Mouse (Mus musculus): ENCODE measurements around the gene Vnn3. TPM values are rescaled to one million over a fixed set of nuclear protein-coding genes. Genes with fewer than 3 reads are reported as not detected.

The Vnn3 gene
- not detected in 2 replicates for polyA plus RNA-seq (2016; fragmentation: Nextera tagmentation; extraction: Ambion mirVana)

DNA sequence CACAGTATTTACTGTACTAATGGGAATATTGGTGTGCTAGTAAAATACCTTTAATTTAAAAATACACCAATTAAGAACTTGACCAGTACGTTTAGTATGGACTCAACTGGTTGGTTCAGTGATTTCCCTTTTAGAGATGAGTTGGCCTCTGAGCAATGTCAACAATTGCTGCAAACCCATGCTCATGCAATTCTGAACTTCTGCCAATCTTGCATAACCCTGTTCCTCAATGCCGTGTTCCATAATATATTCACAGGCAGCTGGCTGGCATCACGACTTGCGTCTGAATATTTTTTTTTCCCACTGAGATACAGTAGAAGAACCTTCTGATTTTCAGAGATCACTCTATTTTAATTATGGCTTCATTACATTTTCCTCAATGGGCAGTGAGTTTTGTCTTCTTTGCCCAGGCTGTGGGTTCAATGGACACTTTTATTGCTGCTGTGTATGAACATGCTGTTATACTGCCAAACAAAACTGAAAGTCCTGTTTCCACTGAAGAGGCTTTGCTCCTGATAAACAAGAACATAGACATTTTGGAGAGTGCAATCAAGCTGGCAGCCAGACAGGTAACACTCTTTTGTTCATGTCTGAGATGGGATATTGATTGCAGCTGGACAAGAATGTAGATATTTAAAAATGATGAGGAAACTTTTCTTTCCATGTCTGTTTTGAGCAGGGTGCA is at the start of gene Vnn3:
TSS of gene Vnn3 (plus strand) at position 235 of the 685 bp plus-strand sequence.
- Histone ChIP-seq H3K4me3 (no peak within 1 kb of the TSS), H3K4me1 (no peaks in the 10 kb centered on the region), H3K27me3 (replicated peaks; ENCODE audit: low read depth, poor library complexity, severe bottlenecking) (no peaks in the 10 kb centered on the region), H3K9me3 (no peaks in the 10 kb centered on the region), H3K27ac (replicated peaks) (no peak within 1 kb of the TSS), H3K36me3 (replicated peaks) (no peaks in the 10 kb centered on the region)
- no peak for DNase-seq (ENCODE audit: low spot score)
- WGBS: 88% methylated on average over 4 of the region's 4 CpGs

DNA sequence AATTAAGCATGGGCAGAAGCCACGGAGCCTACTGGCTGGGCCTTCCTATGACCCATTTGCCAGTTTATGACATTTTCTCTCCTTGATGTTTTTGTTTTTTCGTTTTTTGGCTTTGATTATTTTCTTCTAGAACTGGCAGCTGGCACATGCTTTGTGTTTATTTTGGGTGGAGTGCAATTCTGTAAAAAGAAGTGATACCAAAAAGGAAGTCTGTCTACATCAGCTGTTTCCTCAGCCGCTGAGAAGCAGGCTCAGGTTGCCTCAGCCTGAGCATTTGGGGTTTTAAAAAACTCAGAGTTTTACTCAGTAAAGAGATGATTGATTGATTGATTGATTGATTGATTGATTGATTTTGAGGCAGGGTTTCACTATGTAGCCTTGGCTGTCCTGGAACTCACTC is 48.4 kb upstream of the Vnn3 start:
- DNase-seq (ENCODE audit: low spot score): no peak
- Histone ChIP-seq H3K4me3 (no peak overlapping the region), H3K36me3 (replicated peaks) (peaks cover 37% of the 10 kb centered on the region), H3K4me1 (peaks cover 11% of the 10 kb centered on the region), H3K27me3 (replicated peaks; ENCODE audit: low read depth, poor library complexity, severe bottlenecking) (no peaks in the 10 kb centered on the region), H3K27ac (replicated peaks) (no peak overlapping the region), H3K9me3 (no peaks in the 10 kb centered on the region)
- WGBS: 71% methylated on average over 3 of the region's 3 CpGs

DNA sequence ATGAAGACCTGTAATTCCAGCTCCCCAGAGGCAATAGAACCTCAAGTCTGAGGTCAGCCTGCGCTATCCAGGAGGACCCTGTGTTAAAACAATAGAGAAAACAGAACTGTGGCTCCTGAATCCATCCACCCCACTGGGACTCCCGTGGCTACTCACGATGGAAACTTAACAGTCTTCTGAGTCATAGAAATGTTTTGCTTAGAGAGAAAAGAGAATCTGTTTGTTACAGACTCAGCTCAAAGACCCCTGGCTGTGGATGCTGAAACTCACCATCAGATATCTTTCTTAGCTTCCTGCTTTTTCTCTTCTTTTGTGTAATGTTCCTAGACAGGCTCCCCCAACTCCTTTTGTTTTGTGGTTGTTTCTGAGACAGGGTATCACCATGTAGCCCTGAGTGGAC is 46.6 kb upstream of the Vnn3 start:
- 66% methylated on average over 3 of the region's 3 CpGs for WGBS
- H3K36me3 ChIP-seq (replicated peaks): peaks cover 42% of the 10 kb centered on the region

DNA sequence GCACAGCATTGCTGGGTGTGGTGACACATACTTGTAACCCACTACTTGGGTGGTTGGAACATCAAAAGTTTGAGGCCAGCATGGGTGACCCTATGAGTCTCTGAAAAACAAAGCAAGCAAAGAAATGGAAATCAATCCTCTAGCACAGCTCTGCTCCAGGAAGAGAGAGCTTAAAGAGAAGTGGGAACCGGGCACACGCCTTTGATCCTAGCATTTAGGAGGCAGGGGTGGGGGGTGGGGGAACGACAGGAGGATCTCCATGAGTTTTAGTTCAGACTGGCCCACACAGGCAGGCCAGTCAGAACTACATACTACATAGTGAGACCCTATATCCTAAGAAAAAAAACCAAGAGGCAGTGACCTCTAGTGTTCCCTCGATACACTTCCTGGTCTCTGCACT is 45.1 kb upstream of the Vnn3 start:
- Histone ChIP-seq H3K9me3 (no peaks in the 10 kb centered on the region), H3K27me3 (replicated peaks; ENCODE audit: low read depth, poor library complexity, severe bottlenecking) (no peaks in the 10 kb centered on the region), H3K4me3 (no peak overlapping the region), H3K27ac (replicated peaks) (no peak overlapping the region), H3K4me1 (no peaks in the 10 kb centered on the region), H3K36me3 (replicated peaks) (peaks cover 38% of the 10 kb centered on the region)
- DNase-seq (ENCODE audit: low spot score): peak; percentile 22
- WGBS: 30% methylated on average over 4 of the region's 4 CpGs

More for the DNA sequence above, 46.6 kb upstream of the Vnn3 start:
- Histone ChIP-seq H3K9me3 (no peaks in the 10 kb centered on the region), H3K27ac (replicated peaks) (no peak overlapping the region), H3K27me3 (replicated peaks; ENCODE audit: low read depth, poor library complexity, severe bottlenecking) (no peaks in the 10 kb centered on the region), H3K4me3 (no peak overlapping the region), H3K4me1 (peaks cover 6% of the 10 kb centered on the region)
- no peak for DNase-seq (ENCODE audit: low spot score)

DNA sequence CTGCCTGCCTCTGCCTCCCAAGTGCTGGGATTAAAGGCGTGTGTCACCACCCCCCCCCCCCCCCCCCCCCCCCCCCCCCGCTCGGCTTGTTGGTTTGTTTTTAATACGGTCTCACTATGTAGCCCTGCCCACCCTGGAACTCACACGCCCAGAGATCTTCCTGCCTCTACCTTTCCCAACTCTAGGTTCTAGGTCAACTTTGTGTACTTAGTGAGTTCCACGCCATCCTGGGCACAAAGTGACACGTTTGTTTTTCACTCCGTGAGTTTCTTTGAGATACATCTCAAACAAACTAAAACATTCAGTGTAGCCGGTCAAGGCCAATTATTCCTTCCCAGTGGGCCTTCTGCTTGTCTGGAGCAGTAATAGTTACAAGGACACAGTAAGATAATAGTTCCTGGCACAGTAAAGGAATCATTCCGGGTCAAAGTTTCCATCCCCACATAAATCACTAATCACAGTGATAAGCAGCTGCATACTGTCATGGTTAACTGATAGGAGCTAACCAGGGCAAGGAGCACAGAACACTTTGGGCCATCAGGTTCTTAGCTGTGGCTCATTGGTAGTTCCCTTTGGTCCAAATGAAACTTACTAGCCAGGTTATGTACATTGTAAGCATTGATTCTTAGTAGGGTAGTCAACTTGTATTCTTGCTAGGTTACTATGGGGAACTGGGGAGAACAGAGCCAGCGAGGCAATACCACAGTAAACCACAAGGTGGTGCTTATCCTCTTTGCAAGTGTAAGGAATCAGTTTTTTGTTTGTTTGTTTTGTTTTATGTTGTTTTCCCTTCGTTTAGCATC is 39.4 kb upstream of the Vnn3 start:
- H3K4me1 ChIP-seq: no peaks in the 10 kb centered on the region
- H3K9me3 ChIP-seq: no peaks in the 10 kb centered on the region
- no peak overlapping the region for H3K27ac ChIP-seq (replicated peaks)
- peak; percentile 67 for DNase-seq (ENCODE audit: low spot score)
- peaks cover 17% of the 10 kb centered on the region; the same call in 1 of the 2 replicates for H3K36me3 ChIP-seq (replicated peaks)
- no peak overlapping the region for H3K4me3 ChIP-seq
- no peaks in the 10 kb centered on the region for H3K27me3 ChIP-seq (replicated peaks; ENCODE audit: low read depth, poor library complexity, severe bottlenecking)
- 76% methylated on average over 10 of the region's 12 CpGs for WGBS

DNA sequence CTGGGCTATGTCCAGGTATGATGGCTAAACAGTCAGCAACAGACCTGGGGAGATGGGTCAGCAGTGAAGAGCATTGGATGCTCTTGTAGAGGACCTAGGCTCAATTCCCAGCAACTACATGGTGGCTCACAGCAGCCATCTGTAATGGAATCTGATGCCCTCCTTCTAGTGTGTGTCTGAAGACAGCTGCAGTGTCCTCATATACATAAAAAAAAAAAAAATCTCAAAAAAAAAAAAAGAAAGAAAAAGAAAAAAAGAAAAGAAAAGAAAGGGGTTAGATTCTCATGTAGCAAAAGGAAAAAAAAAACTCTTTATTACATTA is 38.9 kb upstream of the Vnn3 start:
- Histone ChIP-seq H3K36me3 (replicated peaks) (peaks cover 16% of the 10 kb centered on the region; the same call in 1 of the 2 replicates), H3K9me3 (no peaks in the 10 kb centered on the region), H3K27me3 (replicated peaks; ENCODE audit: low read depth, poor library complexity, severe bottlenecking) (no peaks in the 10 kb centered on the region), H3K27ac (replicated peaks) (no peak overlapping the region), H3K4me3 (no peak overlapping the region), H3K4me1 (no peaks in the 10 kb centered on the region)
- DNase-seq (ENCODE audit: low spot score): no peak

DNA sequence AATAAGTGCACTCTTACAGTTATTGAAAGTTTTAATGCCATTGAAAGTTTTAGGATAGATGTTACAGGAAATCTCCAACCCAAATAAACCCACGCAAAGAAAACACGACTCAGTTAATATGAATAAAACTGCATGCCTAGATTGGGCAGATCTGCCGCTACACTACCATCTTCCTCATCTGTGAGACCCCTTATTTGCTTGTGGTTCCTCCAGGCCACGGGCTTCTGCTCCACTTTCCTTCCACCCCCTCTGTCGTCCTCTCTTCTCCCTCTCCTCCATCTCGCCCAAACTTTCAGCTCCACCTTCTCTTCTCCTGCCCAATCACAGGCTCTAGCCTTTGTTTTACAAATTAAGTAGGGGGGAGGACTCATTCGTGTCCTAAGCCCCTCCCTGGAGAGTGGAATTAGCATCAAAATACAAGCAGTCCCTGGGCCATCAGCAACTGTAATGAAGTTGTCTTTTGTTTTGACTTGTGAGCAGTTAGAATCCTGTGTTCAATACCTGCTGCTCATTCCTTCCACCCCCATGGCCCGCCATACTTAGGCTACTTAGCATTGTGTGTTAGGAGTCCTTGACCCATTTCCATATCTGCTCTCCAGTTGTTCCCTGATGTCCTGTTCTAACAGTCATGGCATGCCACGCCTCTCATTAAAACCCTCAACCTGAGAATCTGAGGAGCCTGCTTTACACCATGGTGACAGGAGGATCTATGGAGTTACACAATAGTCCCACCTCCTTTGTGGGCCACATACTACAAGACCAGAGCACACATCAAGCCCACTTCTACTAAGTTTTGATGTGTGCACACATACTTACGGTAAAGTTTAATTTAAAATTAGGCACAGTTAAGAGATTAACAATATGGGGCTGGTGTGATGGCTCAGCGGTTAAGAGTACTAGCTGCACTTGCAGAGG is 38.2 kb upstream of the Vnn3 start:
- 55% methylated on average over 11 of the region's 11 CpGs for WGBS
- no peaks in the 10 kb centered on the region for H3K9me3 ChIP-seq
- no peaks in the 10 kb centered on the region for H3K27me3 ChIP-seq (replicated peaks; ENCODE audit: low read depth, poor library complexity, severe bottlenecking)
- no peak for DNase-seq (ENCODE audit: low spot score)
- H3K27ac ChIP-seq (replicated peaks): no peak overlapping the region
- H3K36me3 ChIP-seq (replicated peaks): peaks cover 17% of the 10 kb centered on the region; the same call in 1 of the 2 replicates
- H3K4me3 ChIP-seq: no peak overlapping the region
- H3K4me1 ChIP-seq: no peaks in the 10 kb centered on the region

DNA sequence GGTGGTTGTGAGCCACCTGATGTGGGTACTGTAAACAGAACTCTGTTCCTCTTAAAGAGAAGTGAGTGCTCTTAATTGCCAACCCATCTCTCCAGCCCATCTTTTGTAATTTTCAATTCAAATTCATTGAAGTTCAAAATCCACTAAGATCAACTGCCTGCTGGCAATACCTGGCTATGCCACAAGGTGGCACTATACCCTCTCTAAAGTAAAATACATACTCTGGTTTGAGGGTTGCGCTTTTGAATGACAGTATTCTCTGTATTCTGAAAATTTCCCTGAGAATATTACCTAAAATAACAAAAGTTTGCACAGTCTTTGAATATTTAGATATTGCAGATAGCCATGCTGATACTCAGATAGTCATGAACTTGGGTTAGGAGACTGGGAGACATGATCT is 36.1 kb upstream of the Vnn3 start:
- 57% methylated on average over 1 of the region's 1 CpGs for WGBS
- H3K27me3 ChIP-seq (replicated peaks; ENCODE audit: low read depth, poor library complexity, severe bottlenecking): no peaks in the 10 kb centered on the region
- peak; percentile 74 for DNase-seq (ENCODE audit: low spot score)

DNA sequence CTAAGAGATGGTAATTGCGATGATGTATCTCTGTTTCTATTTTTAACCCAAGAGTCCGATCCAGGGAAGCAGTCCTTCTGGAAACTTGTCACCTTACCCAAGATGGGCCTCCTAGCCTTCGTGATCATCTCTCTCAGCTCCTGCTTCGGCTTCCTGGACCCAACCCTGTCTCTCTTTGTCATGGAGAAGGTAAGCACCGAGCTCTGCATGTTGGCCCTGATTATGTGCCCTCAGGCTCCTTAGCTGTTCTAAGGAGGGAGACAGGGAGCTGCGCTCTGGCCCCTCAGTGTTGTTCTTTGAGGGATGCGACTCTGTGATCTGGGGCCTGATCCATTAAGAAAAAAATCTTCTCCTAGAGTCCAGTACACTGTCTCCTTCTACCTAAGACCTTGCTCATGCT is 35.0 kb upstream of the Vnn3 start:
- Histone ChIP-seq H3K4me1 (no peaks in the 10 kb centered on the region), H3K27ac (replicated peaks) (no peak overlapping the region), H3K9me3 (no peaks in the 10 kb centered on the region), H3K27me3 (replicated peaks; ENCODE audit: low read depth, poor library complexity, severe bottlenecking) (no peaks in the 10 kb centered on the region), H3K36me3 (replicated peaks) (peaks cover 21% of the 10 kb centered on the region; the same call in 1 of the 2 replicates), H3K4me3 (no peak overlapping the region)
- WGBS: 86% methylated on average over 7 of the region's 7 CpGs
- DNase-seq (ENCODE audit: low spot score): no peak

More for the DNA sequence above, 36.1 kb upstream of the Vnn3 start:
- Histone ChIP-seq H3K4me3 (no peak overlapping the region), H3K9me3 (no peaks in the 10 kb centered on the region), H3K4me1 (no peaks in the 10 kb centered on the region), H3K27ac (replicated peaks) (no peak overlapping the region), H3K36me3 (replicated peaks) (peaks cover 21% of the 10 kb centered on the region; the same call in 1 of the 2 replicates)

DNA sequence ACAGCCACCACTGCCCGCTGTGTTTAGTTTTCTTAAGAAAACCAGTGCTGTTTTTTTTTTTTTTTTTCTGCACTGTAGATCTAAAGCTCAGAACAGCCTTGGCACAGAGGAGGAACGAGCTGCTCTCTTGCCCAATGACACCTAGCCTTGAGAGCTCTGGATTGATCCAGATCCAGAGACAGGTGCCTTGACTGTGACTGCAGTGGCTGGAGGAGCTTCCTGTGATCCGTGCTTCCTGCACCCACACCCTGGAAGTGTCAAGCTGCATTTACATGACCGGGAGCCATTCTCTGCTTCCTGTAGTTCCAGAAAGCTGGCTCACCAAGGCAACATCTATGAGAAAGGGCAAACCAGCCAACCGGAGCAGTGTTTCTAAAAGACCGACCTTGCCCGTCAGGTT is 24.7 kb upstream of the Vnn3 start:
- Histone ChIP-seq H3K27me3 (replicated peaks; ENCODE audit: low read depth, poor library complexity, severe bottlenecking) (no peaks in the 10 kb centered on the region), H3K4me1 (no peaks in the 10 kb centered on the region), H3K27ac (replicated peaks) (no peak overlapping the region), H3K9me3 (no peaks in the 10 kb centered on the region), H3K4me3 (no peak overlapping the region), H3K36me3 (replicated peaks) (peaks cover 56% of the 10 kb centered on the region)
- WGBS: 91% methylated on average over 7 of the region's 7 CpGs
- no peak for DNase-seq (ENCODE audit: low spot score)

DNA sequence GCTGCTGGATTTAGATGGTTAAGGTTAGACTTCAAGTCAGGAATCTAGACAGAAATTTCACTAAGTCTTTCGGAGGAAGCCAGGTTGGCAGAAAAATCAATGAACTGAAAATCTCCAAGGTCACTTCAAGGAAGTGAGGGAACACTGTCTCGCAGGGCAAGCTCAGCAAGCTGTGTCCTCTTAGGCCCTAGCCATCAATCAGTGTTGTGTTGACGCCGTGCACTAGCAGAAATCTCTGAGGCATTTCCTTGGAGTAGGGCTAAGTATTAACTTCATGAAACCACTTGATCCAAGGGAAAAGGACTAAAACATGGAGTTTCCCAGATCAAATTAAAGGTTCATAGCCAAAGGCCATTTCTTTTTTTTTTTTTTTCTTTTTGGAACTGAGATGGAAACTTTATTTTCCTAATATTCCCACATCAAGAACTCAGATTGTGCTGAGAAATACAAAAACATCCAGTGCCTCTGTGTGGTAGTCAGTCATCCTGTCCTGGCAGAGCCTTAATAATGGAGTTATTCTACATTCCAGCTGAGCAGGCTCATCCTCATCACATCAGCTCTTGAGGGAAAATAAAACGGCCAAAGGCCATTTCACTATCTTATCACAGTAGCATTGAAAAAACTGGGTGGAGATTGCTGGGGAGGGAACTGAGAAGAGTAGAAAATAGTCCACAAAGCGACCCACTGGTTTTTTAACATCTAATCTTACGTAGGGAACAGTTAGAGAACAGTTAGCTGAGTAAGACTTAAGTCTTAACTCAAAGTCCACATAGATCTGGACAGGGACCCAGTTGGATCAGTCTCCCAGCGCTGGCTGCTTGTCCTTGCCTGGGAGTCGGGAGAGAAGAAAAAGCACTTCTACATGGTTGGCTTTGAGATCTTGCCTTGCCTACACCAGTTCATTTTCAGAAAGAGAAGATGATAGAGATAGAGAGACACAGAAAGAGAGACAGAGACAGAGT is 15.0 kb upstream of the Vnn3 start:
- DNase-seq (ENCODE audit: low spot score): no peak

More for the DNA sequence above, 15.0 kb upstream of the Vnn3 start:
- Histone ChIP-seq H3K4me3 (no peak overlapping the region), H3K4me1 (peaks cover 4% of the 10 kb centered on the region; the same call in 1 of the 2 replicates), H3K27ac (replicated peaks) (no peak overlapping the region), H3K9me3 (no peaks in the 10 kb centered on the region), H3K27me3 (replicated peaks; ENCODE audit: low read depth, poor library complexity, severe bottlenecking) (no peaks in the 10 kb centered on the region), H3K36me3 (replicated peaks) (no peaks in the 10 kb centered on the region)
- WGBS: 77% methylated on average over 9 of the region's 9 CpGs
